Mouse (Mus musculus) ES-E14 (cell line): Measurements from ENCODE around the gene Mxra7.

Source experiments
- MAFK ChIP-seq: IDR thresholded peaks from 2 replicates; pipeline ENCODE4 v1.6.1; 2014; ENCODE audit warnings: mild to moderate bottlenecking, low read depth, low read length, inconsistent platforms; ENCODE audit not compliant: insufficient read depth
- ZC3H11A ChIP-seq: IDR thresholded peaks from 2 replicates; pipeline ENCODE4 v1.6.1; 2012; ENCODE audit warnings: low read depth, mild to moderate bottlenecking, inconsistent platforms, low read length, borderline replicate concordance
- ZNF384 ChIP-seq: IDR thresholded peaks from 2 replicates; pipeline ENCODE4 v1.6.1; 2012; ENCODE audit warnings: low read depth, low read length, inconsistent platforms

GRCm38 (mm10) chr11:116853512-116853928 lies 25.7 kb upstream of the Mxra7 start:
- TF ChIP-seq ZC3H11A (no peak), MAFK (no peak), ZNF384 (no peak)
